Mouse (Mus musculus): ENCODE results near the gene Nipsnap1. TPM values are rescaled to one million over a fixed set of nuclear protein-coding genes. Genes with fewer than 3 reads are reported as not detected.

The Nipsnap1 gene
- total and polyA plus RNA-seq, 2 experiments from 2014 or later, result 116 to 140 TPM

- Histone ChIP-seq H3K4me3 (ENCODE audit: low read length) (no peak overlapping the region), H3K4me2 (ENCODE audit: low read depth, low read length) (no peak overlapping the region), H3K36me3 (ENCODE audit: insufficient read depth, low read length) (peaks cover 63% of the 10 kb centered on the region), H3K4me1 (ENCODE audit: insufficient read depth, low read length) (no peaks in the 10 kb centered on the region), H3K9ac (replicated peaks; ENCODE audit: low read length) (no peak overlapping the region), H3K9me3 (ENCODE audit: low read length) (no peaks in the 10 kb centered on the region), H3K27me3 (ENCODE audit: insufficient read depth, low read length) (no peaks in the 10 kb centered on the region), H3K27ac (no peak overlapping the region)
- peak; percentile 84 for TF ChIP-seq CTCF (IDR thresholded peaks at IDR 0.05; ENCODE audit: low read depth)
- WGBS, result 43% methylated on average over 1 of the region's 1 CpGs
- 0 out of 2 replicates have a peak, but pooled peaks have one; percentile 45 for ATAC-seq
- peak; percentile 83 for DNase-seq (ENCODE audit: low spot score)
These were observed 42.3 kb downstream of the Nipsnap1 start for GRCm38 (mm10) chr11:4916068-4916467.

- no peak for ATAC-seq
- H3K36me3 ChIP-seq (ENCODE audit: insufficient read depth, low read length), result peaks cover 57% of the 10 kb centered on the region
These were observed 47.5 kb downstream of the Nipsnap1 start for GRCm38 (mm10) chr11:4921281-4921680.

GRCm38 (mm10) chr11:4921751-4922150 is 48.0 kb downstream of the Nipsnap1 start:
- Histone ChIP-seq H3K27ac (no peak overlapping the region), H3K9ac (replicated peaks; ENCODE audit: low read length) (no peak overlapping the region), H3K36me3 (ENCODE audit: insufficient read depth, low read length) (peaks cover 62% of the 10 kb centered on the region), H3K4me1 (ENCODE audit: insufficient read depth, low read length) (no peaks in the 10 kb centered on the region), H3K4me3 (ENCODE audit: low read length) (no peak overlapping the region), H3K4me2 (ENCODE audit: low read depth, low read length) (no peak overlapping the region), H3K9me3 (ENCODE audit: low read length) (no peaks in the 10 kb centered on the region), H3K27me3 (ENCODE audit: insufficient read depth, low read length) (no peaks in the 10 kb centered on the region)
- no peak for TF ChIP-seq CTCF (IDR thresholded peaks at IDR 0.05; ENCODE audit: low read depth)
- no peak for DNase-seq (ENCODE audit: low spot score)
- ATAC-seq, result no peak
- WGBS, result 76% methylated on average over 7 of the region's 7 CpGs

More at GRCm38 (mm10) chr11:4921281-4921680, 47.5 kb downstream of the Nipsnap1 start:
- Histone ChIP-seq H3K4me1 (ENCODE audit: insufficient read depth, low read length) (no peaks in the 10 kb centered on the region), H3K4me2 (ENCODE audit: low read depth, low read length) (no peak overlapping the region), H3K27ac (no peak overlapping the region), H3K9ac (replicated peaks; ENCODE audit: low read length) (no peak overlapping the region), H3K4me3 (ENCODE audit: low read length) (no peak overlapping the region), H3K9me3 (ENCODE audit: low read length) (no peaks in the 10 kb centered on the region), H3K27me3 (ENCODE audit: insufficient read depth, low read length) (no peaks in the 10 kb centered on the region)
- peak; percentile 4 for DNase-seq (ENCODE audit: low spot score)
- whole genome bisulfite sequencing, result 77% methylated on average over 2 of the region's 2 CpGs
- no peak for TF ChIP-seq CTCF (IDR thresholded peaks at IDR 0.05; ENCODE audit: low read depth)

GRCm38 (mm10) chr11:4927224-4927623 is 53.5 kb downstream of the Nipsnap1 start:
- Histone ChIP-seq H3K36me3 (ENCODE audit: insufficient read depth, low read length) (peaks cover 56% of the 10 kb centered on the region), H3K4me2 (ENCODE audit: low read depth, low read length) (no peak overlapping the region), H3K4me1 (ENCODE audit: insufficient read depth, low read length) (no peaks in the 10 kb centered on the region), H3K27ac (no peak overlapping the region), H3K9ac (replicated peaks; ENCODE audit: low read length) (no peak overlapping the region), H3K27me3 (ENCODE audit: insufficient read depth, low read length) (no peaks in the 10 kb centered on the region), H3K4me3 (ENCODE audit: low read length) (no peak overlapping the region), H3K9me3 (ENCODE audit: low read length) (no peaks in the 10 kb centered on the region)
- 94% methylated on average over 3 of the region's 3 CpGs for WGBS
- ATAC-seq (no peak), DNase-seq (ENCODE audit: low spot score) (no peak)
- TF ChIP-seq CTCF (IDR thresholded peaks at IDR 0.05; ENCODE audit: low read depth), result no peak

- H3K9ac ChIP-seq (replicated peaks; ENCODE audit: low read length), result no peak overlapping the region
- no peaks in the 10 kb centered on the region for H3K4me1 ChIP-seq (ENCODE audit: insufficient read depth, low read length)
- 48% methylated on average over 1 of the region's 1 CpGs for WGBS
- TF ChIP-seq CTCF (IDR thresholded peaks at IDR 0.05; ENCODE audit: low read depth), result no peak
- H3K4me2 ChIP-seq (ENCODE audit: low read depth, low read length), result no peak overlapping the region
- ATAC-seq, result no peak
- DNase-seq (ENCODE audit: low spot score), result peak; percentile 75
- peaks cover 33% of the 10 kb centered on the region for H3K36me3 ChIP-seq (ENCODE audit: insufficient read depth, low read length)
- H3K27me3 ChIP-seq (ENCODE audit: insufficient read depth, low read length), result no peaks in the 10 kb centered on the region
- H3K4me3 ChIP-seq (ENCODE audit: low read length), result no peak overlapping the region
- H3K27ac ChIP-seq, result peak overlapping the region; percentile 8; the same call in 1 of the 2 replicates
- H3K9me3 ChIP-seq (ENCODE audit: low read length), result no peaks in the 10 kb centered on the region
These were observed 57.4 kb downstream of the Nipsnap1 start for GRCm38 (mm10) chr11:4931009-4931601.

- Histone ChIP-seq H3K4me1 (ENCODE audit: insufficient read depth, low read length) (no peaks in the 10 kb centered on the region), H3K4me3 (ENCODE audit: low read length) (no peak overlapping the region), H3K36me3 (ENCODE audit: insufficient read depth, low read length) (no peaks in the 10 kb centered on the region), H3K4me2 (ENCODE audit: low read depth, low read length) (no peak overlapping the region), H3K27me3 (ENCODE audit: insufficient read depth, low read length) (no peaks in the 10 kb centered on the region), H3K9ac (replicated peaks; ENCODE audit: low read length) (no peak overlapping the region), H3K9me3 (ENCODE audit: low read length) (no peaks in the 10 kb centered on the region), H3K27ac (no peak overlapping the region)
- no peak for TF ChIP-seq CTCF (IDR thresholded peaks at IDR 0.05; ENCODE audit: low read depth)
- no peak for ATAC-seq
- no peak for DNase-seq (ENCODE audit: low spot score)
- 83% methylated on average over 5 of the region's 5 CpGs for WGBS
These were observed 62.5 kb downstream of the Nipsnap1 start for GRCm38 (mm10) chr11:4936243-4936642.

Small RNA genes lying within 50 kb of the gene (microRNA-seq; reads per million reads assigned to microRNA genes)
- gene Mir6918, result 0.71 to 0.72 reads per million in 2 experiments

Other genes with a start within 250 kb of the Nipsnap1 start
- 15.0 and 15.5 TPM in 2 replicates for gene Ascc2, start 236.2 kb upstream of the Nipsnap1 start, total RNA-seq (2014; rRNA removed)
- 13.6 and 13.8 TPM in 2 replicates for gene Ascc2, start 236.2 kb upstream of the Nipsnap1 start, polyA plus RNA-seq (2015; fragmentation: Nextera tagmentation; extraction: Ambion mirVana)
- 183 and 231 TPM in 2 replicates for gene Uqcr10, start 169.6 kb upstream of the Nipsnap1 start, total RNA-seq (2014; rRNA removed)
- 1,048 and 1,063 TPM in 2 replicates for gene Uqcr10, start 169.6 kb upstream of the Nipsnap1 start, polyA plus RNA-seq (2015; fragmentation: Nextera tagmentation; extraction: Ambion mirVana)
- 22.7 and 24.5 TPM in 2 replicates for gene Zmat5, start 169.3 kb upstream of the Nipsnap1 start, total RNA-seq (2014; rRNA removed)
- gene Zmat5, start 169.3 kb upstream of the Nipsnap1 start, polyA plus RNA-seq (2015; fragmentation: Nextera tagmentation; extraction: Ambion mirVana), result 56.5 and 58.5 TPM in 2 replicates
- 20.4 and 23.6 TPM in 2 replicates for gene Cabp7, start 127.2 kb upstream of the Nipsnap1 start, total RNA-seq (2014; rRNA removed)
- gene Cabp7, start 127.2 kb upstream of the Nipsnap1 start, polyA plus RNA-seq (2015; fragmentation: Nextera tagmentation; extraction: Ambion mirVana), result 2.9 and 3.3 TPM in 2 replicates
- gene Nf2, start 24.4 kb upstream of the Nipsnap1 start, total RNA-seq (2014; rRNA removed), result 93.1 and 97.6 TPM in 2 replicates
- gene Nf2, start 24.4 kb upstream of the Nipsnap1 start, polyA plus RNA-seq (2015; fragmentation: Nextera tagmentation; extraction: Ambion mirVana), result 55.5 and 57.4 TPM in 2 replicates
- gene Thoc5, start 21.4 kb downstream of the Nipsnap1 start, total RNA-seq (2014; rRNA removed), result 30.3 and 37.8 TPM in 2 replicates
- 36.5 and 38.1 TPM in 2 replicates for gene Thoc5, start 21.4 kb downstream of the Nipsnap1 start, polyA plus RNA-seq (2015; fragmentation: Nextera tagmentation; extraction: Ambion mirVana)
- 46.6 and 60.3 TPM in 2 replicates for gene Nefh, start 74.1 kb downstream of the Nipsnap1 start, total RNA-seq (2014; rRNA removed)
- gene Nefh, start 74.1 kb downstream of the Nipsnap1 start, polyA plus RNA-seq (2015; fragmentation: Nextera tagmentation; extraction: Ambion mirVana), result 21.7 and 22.5 TPM in 2 replicates
- gene Ap1b1, start 112.9 kb downstream of the Nipsnap1 start, total RNA-seq (2014; rRNA removed), result 141 and 150 TPM in 2 replicates
- 85.3 and 89.1 TPM in 2 replicates for gene Ap1b1, start 112.9 kb downstream of the Nipsnap1 start, polyA plus RNA-seq (2015; fragmentation: Nextera tagmentation; extraction: Ambion mirVana)
- gene Rasl10a, start 184.2 kb downstream of the Nipsnap1 start, total RNA-seq (2014; rRNA removed), result 4.7 and 4.8 TPM in 2 replicates
- gene Rasl10a, start 184.2 kb downstream of the Nipsnap1 start, polyA plus RNA-seq (2015; fragmentation: Nextera tagmentation; extraction: Ambion mirVana), result 4.5 and 4.7 TPM in 2 replicates
- gene Gas2l1, start 191.4 kb downstream of the Nipsnap1 start, total RNA-seq (2014; rRNA removed), result 38.1 and 40.2 TPM in 2 replicates
- gene Gas2l1, start 191.4 kb downstream of the Nipsnap1 start, polyA plus RNA-seq (2015; fragmentation: Nextera tagmentation; extraction: Ambion mirVana), result 16.3 and 17.3 TPM in 2 replicates
- 48.8 and 54.5 TPM in 2 replicates for gene Rhbdd3, start 225.0 kb downstream of the Nipsnap1 start, total RNA-seq (2014; rRNA removed)
- 39.1 and 42.2 TPM in 2 replicates for gene Rhbdd3, start 225.0 kb downstream of the Nipsnap1 start, polyA plus RNA-seq (2015; fragmentation: Nextera tagmentation; extraction: Ambion mirVana)
- gene Ewsr1, start 225.3 kb downstream of the Nipsnap1 start, total RNA-seq (2014; rRNA removed), result 337 and 384 TPM in 2 replicates
- gene Ewsr1, start 225.3 kb downstream of the Nipsnap1 start, polyA plus RNA-seq (2015; fragmentation: Nextera tagmentation; extraction: Ambion mirVana), result 371 and 412 TPM in 2 replicates

All from hindbrain, postnatal 0 days (tissue).